Mouse (Mus musculus): ENCODE measurements around the gene Adgrd1.
A peak's percentile ranks its signal among the peaks of the same experiment; 100 is the strongest.

Gene Adgrd1

DNA sequence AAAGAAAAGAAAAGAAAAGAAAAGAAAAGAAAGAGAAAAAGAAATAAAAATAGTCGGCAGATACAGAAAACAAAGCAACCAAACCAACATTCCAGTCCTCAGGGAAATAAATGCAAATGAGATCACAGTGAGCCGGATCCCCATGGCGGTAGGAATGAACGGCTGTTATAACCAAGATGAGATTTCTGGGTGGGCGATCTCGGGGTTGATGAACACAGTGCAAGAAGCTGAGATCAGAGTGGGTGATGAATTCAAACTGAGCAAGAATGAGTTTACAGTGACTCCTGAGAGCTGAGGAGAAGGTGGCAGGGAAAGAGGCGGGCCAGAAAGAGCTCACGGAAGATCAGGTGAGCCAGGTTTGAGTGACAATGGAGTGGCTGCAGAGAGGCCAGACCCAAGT is 66.9 kb downstream of the Adgrd1 start:
- no peak for DNase-seq

DNA sequence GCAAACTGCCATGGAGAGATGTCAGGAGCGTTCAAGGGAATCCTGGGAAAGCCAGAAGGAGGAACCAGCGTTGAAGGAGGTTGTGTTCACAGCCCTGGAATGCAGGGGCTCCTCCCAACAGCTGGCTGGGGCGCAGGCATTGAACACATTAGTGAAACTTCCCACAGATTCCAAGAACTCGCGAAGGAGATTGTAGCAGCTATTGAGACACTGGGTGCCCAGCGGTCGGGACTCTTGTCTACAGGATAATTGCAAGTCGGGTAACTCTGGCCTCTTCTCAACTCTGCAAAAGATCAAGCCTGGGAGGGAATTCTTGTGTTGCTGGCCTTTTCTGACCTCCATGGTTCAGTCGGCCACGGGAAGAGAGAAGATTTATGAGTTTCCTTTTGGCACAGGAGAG is 67.5 kb downstream of the Adgrd1 start:
- no peak for DNase-seq

DNA sequence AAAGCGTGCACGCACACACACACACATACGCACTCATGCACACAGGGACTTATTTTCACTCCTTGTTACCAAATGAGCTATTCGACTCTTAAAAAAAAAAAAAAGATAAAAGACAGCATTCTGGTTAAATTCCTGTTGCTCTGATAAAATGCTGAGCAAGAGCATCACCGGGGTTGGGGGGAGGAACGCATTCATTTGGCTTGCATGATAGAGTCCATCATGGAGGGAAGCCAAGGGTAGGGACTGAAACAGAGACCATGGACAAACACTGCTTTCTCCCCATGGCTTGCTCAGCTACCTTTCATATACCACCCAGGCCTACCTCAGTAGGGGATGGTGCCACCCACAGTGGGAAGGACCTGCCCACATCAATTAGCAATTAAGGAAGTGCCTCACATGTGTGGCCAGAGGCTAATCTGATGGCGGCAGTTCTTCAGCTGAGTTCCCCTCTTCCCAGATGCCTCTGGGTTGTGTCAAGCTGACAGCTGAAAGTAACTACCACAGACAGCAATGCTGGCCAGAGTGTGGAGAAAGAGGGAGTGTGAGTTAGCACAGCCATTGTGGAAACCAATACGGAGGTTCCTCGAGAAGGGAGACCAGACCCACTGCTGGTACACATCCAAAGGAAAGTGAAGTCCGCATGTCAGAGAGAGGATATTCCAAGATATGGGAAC is 68.5 kb downstream of the Adgrd1 start:
- DNase-seq = no peak

DNA sequence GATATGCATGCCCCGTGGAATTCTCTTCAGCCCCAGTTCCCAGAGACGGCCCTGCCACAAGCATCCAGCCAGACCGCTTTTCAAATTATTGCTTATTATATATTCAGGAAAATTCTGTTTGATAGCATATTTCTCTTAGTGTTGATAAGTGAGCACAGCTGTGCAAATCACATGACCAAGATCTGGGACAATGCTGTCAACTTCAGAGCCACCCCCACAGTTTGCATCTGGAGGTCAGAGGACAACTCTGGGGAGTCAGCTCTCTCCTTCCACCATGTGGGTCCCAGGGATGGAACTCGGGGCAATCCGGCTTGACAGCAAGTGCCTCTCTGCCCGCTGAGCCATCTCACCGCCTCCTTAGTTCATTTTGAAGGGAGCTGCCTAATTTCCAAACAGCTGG is 69.0 kb downstream of the Adgrd1 start:
- no peak for DNase-seq

DNA sequence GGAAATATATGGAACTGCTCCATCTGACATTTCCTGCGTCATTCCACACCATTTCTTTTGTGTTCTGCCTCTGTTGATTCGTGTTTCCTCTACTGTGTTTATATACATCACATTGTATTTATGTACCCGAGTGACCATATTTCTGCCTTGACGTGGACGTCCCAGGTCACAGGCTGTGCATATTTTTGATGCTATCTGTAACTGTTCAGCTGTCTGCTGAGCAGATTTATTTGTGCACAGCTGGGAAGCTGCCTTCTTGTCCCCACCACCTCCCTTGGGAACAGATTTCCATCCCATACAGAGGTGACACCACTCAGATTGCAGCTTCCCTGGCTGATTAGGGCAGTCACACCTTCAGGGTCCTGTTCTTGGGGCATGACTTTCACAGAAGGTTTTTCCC is 72.5 kb downstream of the Adgrd1 start:
- DNase-seq = no peak

DNA sequence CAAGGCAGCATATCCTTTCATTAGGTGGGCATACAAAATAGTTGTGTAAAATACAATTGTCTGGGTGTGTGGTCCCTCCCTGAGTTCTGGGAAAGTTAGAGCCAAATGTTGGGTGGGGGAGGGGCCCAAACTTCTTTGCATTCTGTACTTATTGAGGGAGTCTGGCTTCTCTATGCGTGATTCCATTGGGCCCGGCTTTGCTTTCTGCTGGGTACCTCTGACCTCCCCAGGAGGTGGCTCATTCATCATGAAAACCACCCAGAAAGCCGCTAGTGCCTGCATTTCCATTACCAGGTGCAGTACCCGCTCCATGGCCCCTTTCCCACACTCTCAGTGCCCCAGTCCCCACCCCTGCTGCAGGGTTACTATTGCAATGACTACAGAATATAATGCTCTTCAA is 73.0 kb downstream of the Adgrd1 start:
- no peak for DNase-seq

DNA sequence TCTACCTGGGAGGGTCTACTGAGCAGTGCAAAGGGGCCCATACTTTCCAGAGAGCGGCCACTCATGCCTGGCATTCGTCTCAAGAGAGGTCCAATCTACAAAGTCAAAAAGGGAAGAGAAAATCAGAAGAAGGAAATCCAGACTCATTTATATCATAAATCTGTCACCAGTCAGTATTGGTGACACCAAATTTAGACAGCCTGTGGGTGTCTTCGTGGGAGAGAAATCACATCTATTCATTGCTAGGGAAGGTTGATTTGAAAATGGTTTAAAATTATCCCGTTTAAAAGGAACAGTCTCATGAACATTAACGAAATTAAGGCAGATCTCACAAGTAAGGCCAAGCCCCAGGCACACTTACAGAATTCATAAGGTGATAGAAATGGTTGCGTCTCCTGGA is 76.0 kb downstream of the Adgrd1 start:
- DNase-seq = no peak

DNA sequence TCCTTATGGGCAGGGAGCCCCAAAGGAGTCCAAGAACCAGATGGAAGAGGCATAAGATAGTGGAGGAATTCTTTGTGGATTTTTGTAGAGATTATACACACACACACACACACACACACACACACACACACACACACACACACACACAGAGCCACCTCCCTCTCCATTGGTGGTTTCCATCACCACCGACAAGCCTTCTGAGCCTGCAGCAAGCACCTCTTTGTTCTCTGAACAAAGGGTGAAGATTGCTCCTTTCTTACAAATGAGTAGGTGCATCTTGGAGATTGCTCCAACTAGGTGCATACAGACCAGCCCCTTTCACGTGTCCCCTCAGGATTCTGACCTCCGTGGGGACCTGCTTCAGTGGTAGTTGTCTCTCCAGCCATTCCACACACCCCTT is 79.4 kb downstream of the Adgrd1 start:
- no peak for DNase-seq

- DNase-seq = peak; percentile 78
Measured at GRCm38 (mm10) chr5:129177697-129178511, 81.4 kb downstream of the Adgrd1 start.

DNA sequence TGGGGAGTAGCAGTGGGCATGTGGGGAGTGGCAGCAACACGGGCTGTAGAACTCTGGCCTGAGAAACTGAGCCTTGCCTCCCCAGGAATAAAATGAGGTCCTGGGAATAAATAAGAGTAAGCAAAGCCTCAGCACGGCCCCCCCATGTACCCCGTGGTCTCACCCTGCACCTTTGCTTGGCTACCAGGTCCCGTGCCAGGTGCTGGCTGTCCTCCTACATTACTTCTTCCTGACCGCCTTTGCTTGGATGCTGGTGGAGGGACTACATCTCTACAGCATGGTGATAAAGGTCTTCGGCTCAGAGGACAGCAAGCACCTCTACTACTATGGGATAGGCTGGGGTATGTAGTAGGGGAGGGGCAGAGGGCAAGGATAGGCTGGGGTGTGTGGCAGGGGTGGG is 82.8 kb downstream of the Adgrd1 start:
- DNase-seq = no peak

GRCm38 (mm10) chr5:129179995-129180714 is 83.6 kb downstream of the Adgrd1 start:
- DNase-seq = no peak

DNA sequence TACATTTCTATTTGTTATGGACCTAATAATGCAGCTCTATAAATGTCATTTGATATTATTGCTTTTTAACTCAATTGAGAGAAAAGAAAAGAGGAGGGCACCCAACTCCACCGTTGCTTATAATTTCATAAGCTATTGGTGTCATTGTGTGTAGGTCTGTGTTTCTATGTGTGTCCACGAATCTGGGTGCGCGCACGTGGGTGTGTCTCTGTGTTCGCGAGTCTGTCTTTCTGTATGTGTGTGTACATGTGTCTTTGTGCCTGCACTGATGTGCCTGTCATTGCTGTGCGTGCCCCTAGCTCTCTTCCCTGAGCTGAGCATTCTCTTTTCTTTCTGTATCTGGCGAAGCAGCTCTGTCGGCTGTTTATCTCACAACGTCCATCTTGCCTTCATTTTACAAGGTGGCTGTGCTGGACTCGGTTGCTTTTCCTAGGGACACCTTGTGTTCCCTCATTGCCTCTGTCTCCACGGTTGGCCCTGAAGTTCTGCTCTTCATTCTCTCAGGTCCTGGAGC is 84.2 kb downstream of the Adgrd1 start:
- no peak for DNase-seq

DNA sequence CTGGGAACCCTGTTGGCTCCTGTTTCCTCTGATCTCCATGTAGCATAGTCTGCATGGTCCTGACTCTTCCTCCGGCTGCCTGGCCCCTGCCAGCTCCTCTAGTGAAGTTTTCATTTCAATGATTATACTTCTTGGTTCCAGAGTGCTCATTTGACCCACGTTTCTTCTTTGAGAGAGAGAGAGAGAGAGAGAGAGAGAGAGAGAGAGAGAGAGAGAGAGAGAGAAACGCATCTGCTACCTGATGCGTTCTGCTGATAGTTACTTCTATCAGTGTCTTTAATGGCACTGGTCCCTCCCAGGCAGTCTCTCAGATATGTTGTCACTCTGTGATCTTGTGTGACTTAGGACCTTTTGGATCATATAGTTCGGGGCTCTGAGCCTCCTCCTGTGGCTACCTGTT is 84.9 kb downstream of the Adgrd1 start:
- DNase-seq = no peak

DNA sequence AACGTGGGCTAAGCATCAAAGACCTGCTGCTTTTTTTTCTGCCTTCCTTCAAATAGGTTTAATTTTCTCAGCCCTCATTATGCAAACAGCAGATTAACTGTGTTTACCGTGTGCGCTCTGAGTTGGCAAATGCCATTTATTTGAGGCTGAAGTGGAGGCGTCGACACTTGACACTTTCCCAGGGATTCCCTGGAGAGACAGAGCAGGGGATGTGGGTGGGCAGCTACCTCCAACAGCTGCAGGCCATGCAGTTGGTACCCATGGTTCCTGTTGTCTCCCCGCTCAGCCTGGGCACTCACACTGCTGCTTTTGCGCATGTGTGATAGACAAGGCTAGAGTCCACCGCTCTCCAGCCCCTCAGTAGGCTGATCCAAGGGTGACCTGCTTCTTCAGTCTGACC is 86.0 kb downstream of the Adgrd1 start:
- DNase-seq = no peak

DNA sequence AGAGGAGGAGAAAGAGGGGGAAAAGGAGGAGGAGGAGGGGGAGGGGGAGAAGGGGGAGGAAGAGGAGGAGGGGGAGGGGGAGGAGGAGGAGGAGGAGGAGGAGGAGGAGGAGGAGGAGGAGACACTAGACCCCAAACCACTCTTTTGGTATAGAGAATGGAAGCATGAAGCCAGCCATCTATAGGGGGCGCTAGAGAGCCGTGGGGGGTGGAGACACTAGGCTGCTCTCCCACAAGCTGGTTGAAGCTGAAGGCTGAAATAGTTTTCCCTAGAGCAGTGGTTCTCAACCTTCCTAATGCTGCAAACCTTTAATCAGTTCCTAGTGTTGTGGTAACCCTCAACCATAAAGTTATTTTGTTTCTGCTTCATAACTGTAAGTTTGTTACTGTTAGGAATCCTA is 89.7 kb downstream of the Adgrd1 start:
- no peak for DNase-seq

DNA sequence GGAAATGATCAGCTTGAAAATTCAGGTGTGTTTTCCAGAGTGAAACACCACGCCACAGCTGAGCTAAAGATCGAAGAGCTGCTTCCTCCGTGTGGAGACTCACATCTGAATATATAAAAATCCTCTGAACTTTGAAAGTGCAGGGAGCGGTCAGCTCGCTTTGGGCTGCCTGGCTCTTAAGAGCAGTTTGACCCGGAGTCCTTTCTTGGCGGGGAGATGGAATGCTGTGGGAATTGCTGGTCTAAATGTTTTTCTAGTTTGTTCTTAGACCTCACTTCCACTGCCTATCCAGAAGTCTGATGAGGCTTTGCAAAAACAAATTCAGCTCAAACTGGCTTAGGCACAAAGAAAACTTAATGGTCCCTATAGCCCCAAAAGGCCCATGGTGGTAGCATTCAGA is 90.4 kb downstream of the Adgrd1 start:
- DNase-seq = no peak

DNA sequence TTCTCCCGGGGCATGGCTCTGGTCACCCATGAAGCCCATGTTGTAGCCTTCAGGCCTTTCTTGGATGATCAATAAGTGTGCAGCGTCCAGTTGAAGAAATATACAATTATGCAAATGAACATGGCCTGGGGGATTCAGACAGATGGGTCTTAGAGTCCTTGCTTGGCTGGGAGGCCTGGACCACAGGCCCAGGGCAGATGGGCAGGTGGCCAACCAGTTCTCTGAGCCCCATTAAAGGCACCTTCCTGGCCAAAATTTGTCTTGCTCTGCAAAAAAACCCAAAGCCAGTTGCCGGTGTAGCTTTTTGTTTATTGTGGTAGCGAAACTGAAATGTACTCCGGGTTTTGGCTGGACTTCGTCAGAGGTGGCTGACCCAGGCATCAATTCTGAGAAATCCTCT is 92.5 kb downstream of the Adgrd1 start:
- no peak for DNase-seq

DNA sequence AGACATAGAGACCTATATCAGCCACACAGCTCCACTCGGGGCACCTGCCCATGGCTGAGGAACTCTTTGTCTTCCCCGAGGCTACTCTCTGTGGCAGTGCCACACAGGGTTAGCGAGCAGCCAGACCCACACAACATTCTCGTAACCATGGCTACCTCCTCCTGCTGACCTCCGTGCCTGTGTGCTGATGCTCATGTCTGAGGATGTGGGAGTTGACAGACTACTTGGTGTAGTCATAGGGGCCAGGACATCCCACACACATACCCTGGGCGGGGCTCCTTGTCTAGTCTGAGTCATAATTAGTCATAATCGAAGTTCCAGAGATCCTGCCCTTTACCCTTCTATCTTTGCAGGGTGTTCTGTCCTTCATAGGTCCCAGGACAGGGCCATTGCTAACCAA is 93.5 kb downstream of the Adgrd1 start:
- DNase-seq = no peak

- no peak for DNase-seq
Measured at GRCm38 (mm10) chr5:129196501-129196900, 100.0 kb downstream of the Adgrd1 start.

- DNase-seq = no peak
Measured at GRCm38 (mm10) chr5:129196971-129197519, 100.5 kb downstream of the Adgrd1 start.

GRCm38 (mm10) chr5:129200132-129200531 is 103.6 kb downstream of the Adgrd1 start:
- DNase-seq = no peak

GRCm38 (mm10) chr5:129208279-129208678 is 111.7 kb downstream of the Adgrd1 start:
- no peak for DNase-seq

GRCm38 (mm10) chr5:129208845-129209244 is 112.3 kb downstream of the Adgrd1 start:
- no peak for DNase-seq
